Mouse (Mus musculus): ENCODE results near the gene Npy4r. TPM values are rescaled to one million over a fixed set of nuclear protein-coding genes. Genes with fewer than 3 reads are reported as not detected.
A peak's percentile ranks its signal among the peaks of the same experiment; 100 is the strongest.

Gene Npy4r
- polyA plus RNA-seq (2016; fragmentation: Nextera tagmentation; extraction: Ambion mirVana) = 0.19 and 0.22 TPM in 2 replicates

DNA sequence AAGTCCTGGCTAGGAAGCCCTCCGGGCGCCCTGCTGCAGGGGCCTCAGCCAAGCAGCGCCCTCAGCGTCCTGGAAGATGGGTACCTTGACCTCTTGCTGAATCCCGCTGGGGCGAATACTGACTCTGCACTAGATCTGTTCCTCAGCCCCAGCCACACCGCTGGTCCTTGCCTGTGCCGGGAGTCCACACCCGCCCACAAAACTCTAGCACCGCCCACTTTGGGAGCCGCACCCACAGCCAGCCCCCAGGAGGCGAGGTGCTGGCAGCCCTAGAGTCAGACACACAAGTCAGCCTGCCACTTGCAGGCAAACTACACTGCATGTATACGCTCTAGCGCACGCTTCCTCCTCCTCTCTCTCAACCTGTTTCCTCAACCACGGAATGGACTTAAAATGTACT, at the start of gene Npy4r:
Npy4r (minus strand) TSS at position 148 of the 400 bp plus-strand sequence.
- Histone ChIP-seq H3K36me3 (no peaks in the 10 kb centered on the region), H3K4me2 (peak within 1 kb of the TSS; percentile 55)
- peak; percentile 72 for ATAC-seq (ENCODE audit: insufficient number of reproducible peaks, low FRiP score)

DNA sequence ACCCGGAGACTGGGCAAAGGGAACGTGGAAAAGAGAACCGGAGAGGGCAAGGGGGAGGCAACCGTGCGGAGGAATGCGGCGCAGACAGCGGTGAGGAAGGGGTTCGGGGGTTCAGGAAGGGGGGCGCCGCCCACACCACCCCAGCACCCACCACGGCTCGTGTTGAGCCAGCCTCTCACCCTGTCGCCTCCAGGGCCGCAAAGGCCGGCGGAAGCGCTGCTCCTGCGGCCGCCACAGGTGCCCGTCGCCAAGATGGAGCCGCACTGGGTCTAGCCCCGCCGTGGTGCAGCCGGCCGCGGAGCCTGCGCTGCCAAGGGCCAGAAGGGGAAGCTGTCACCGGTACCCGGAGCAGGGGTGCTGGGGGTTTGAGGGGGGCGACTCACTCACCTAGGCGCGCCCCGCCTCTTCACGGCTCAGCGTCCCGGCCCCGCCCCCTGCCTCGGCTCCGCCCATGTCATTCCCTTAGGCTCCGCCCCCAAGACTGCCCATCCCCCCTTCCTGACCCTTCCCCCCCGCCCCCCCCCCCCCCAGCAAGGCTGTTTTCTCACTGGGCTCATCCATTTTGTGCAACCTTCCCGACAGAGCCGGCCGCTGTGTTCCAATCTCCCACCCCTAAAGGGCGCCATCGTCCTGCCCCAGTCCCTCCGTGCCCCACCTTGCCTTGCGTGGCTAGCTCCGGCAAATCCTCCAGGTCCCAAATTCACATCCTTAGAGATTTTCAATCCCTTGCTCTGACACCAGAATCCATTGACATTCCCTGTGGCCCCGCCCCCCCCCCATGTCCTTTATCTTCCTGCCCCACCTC, 49.1 kb upstream of the Npy4r start, which contains the start of gene Gprin2:
Gprin2 (minus strand) TSS at position 423 of the 805 bp plus-strand sequence.
- Histone ChIP-seq H3K4me3 (peak within 1 kb of the TSS; percentile 73), H3K36me3 (no peaks in the 10 kb centered on the region), H3K4me1 (replicated peaks) (0 out of 2 replicates have a peak, but pooled peaks cover 6% of the 10 kb centered on the region), H3K27me3 (replicated peaks) (peaks cover 43% of the 10 kb centered on the region), H3K27ac (ENCODE audit: poor library complexity, severe bottlenecking) (no peak within 1 kb of the TSS), H3K9ac (peak within 1 kb of the TSS; percentile 79), H3K4me2 (peak within 1 kb of the TSS; percentile 98), H3K9me3 (replicated peaks) (no peaks in the 10 kb centered on the region)
- WGBS = 4% methylated on average over 33 of the region's 52 CpGs
- ATAC-seq (ENCODE audit: insufficient number of reproducible peaks, low FRiP score) = 0 out of 2 replicates have a peak, but pooled peaks have one; percentile 43

More for the DNA sequence above, at the start of gene Npy4r:
- 14% methylated on average over 16 of the region's 16 CpGs for WGBS
- Histone ChIP-seq H3K27ac (ENCODE audit: poor library complexity, severe bottlenecking) (no peak within 1 kb of the TSS), H3K4me1 (replicated peaks) (peaks cover 16% of the 10 kb centered on the region), H3K27me3 (replicated peaks) (peaks cover 14% of the 10 kb centered on the region; the same call in 1 of the 2 replicates), H3K9ac (no peak within 1 kb of the TSS), H3K4me3 (0 out of 2 replicates have a peak within 1 kb of the TSS, but pooled peaks have one; percentile 4), H3K9me3 (replicated peaks) (no peaks in the 10 kb centered on the region)

DNA sequence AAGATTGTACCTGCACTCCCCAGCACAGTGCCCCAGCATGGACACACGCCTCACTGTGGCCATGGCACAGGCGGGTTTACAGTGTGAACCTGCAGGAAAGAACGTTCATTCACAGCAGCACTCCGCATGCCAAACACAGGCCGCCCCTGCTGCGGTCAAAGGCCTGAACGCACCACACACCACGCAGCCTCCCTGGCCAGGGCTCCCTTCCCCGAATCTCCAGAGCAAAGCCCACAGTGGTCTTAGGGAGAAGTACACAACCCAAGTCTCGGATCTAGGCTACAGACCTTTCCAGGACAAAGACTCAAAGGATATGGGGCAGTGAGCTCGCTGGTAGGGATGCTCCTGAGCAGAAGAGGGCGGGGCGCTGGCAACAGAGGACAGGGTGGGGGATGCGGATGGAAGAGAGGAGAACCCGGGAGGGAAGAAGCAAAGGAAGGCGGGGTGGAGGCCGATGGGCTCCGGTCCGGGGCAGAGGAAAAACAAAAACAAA, 48.5 kb upstream of the Npy4r start:
- 7% methylated on average over 19 of the region's 19 CpGs for WGBS
- H3K27ac ChIP-seq (ENCODE audit: poor library complexity, severe bottlenecking) = no peak overlapping the region
- H3K36me3 ChIP-seq = no peaks in the 10 kb centered on the region
- peak overlapping the region; percentile 79; the same call in 1 of the 2 replicates for H3K9ac ChIP-seq
- H3K4me2 ChIP-seq = peak overlapping the region; percentile 98
- peak overlapping the region; percentile 73 for H3K4me3 ChIP-seq
- H3K9me3 ChIP-seq (replicated peaks) = no peaks in the 10 kb centered on the region
- H3K27me3 ChIP-seq (replicated peaks) = peaks cover 43% of the 10 kb centered on the region
- peaks cover 11% of the 10 kb centered on the region for H3K4me1 ChIP-seq (replicated peaks)
- ATAC-seq (ENCODE audit: insufficient number of reproducible peaks, low FRiP score) = no peak

DNA sequence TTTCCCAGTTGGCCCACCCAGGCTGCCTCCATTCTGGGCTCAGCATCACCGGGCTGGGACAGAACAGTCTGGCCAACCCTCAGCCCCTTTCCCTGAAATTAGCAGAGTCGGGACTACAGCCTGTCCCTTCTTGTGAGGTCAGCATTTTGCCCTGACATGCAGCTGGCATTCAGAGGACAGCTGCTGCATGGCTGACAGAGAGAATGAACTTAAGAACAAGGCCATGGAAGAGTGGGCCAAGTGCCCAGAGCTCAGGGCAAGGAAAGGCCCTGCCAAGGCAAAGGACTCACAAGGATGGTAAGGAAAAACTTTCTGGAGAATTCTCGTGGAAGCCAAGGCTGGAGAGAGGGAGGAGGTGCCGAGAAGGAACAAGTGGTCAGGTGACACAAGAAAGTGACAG, 44.4 kb upstream of the Npy4r start:
- no peak overlapping the region for H3K27ac ChIP-seq (ENCODE audit: poor library complexity, severe bottlenecking)
- H3K27me3 ChIP-seq (replicated peaks) = peaks cover 32% of the 10 kb centered on the region
- H3K36me3 ChIP-seq = no peaks in the 10 kb centered on the region
- no peak overlapping the region for H3K4me2 ChIP-seq
- no peak for ATAC-seq (ENCODE audit: insufficient number of reproducible peaks, low FRiP score)
- H3K4me1 ChIP-seq (replicated peaks) = peaks cover 19% of the 10 kb centered on the region
- no peak overlapping the region for H3K9ac ChIP-seq
- WGBS = 46% methylated on average over 4 of the region's 4 CpGs
- H3K4me3 ChIP-seq = no peak overlapping the region
- H3K9me3 ChIP-seq (replicated peaks) = no peaks in the 10 kb centered on the region

DNA sequence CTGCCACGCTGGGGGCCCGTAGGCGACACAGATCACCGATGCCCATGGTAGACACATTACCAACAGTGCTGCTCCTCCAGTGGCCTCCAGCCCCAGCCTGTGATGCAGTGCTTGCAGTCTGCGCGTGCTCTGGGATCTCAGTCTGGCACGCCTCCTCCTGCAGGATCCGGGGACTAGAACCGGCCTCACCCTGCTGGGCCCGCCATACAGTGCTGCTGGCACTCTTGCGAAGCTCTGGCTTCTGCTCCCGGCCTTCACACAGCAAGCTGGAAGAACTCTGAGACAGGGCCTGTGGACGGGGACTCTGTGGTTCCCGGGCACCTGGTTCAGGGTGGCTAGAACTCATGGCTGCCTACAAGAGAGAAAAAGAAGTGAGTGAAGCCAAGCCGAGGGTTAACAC, 43.2 kb upstream of the Npy4r start:
- 88% methylated on average over 15 of the region's 15 CpGs for WGBS
- no peak overlapping the region for H3K4me3 ChIP-seq
- H3K9ac ChIP-seq = no peak overlapping the region
- no peaks in the 10 kb centered on the region for H3K36me3 ChIP-seq
- H3K27me3 ChIP-seq (replicated peaks) = peaks cover 31% of the 10 kb centered on the region
- ATAC-seq (ENCODE audit: insufficient number of reproducible peaks, low FRiP score) = no peak
- peaks cover 14% of the 10 kb centered on the region for H3K4me1 ChIP-seq (replicated peaks)
- no peak overlapping the region for H3K4me2 ChIP-seq
- no peaks in the 10 kb centered on the region for H3K9me3 ChIP-seq (replicated peaks)
- no peak overlapping the region for H3K27ac ChIP-seq (ENCODE audit: poor library complexity, severe bottlenecking)

DNA sequence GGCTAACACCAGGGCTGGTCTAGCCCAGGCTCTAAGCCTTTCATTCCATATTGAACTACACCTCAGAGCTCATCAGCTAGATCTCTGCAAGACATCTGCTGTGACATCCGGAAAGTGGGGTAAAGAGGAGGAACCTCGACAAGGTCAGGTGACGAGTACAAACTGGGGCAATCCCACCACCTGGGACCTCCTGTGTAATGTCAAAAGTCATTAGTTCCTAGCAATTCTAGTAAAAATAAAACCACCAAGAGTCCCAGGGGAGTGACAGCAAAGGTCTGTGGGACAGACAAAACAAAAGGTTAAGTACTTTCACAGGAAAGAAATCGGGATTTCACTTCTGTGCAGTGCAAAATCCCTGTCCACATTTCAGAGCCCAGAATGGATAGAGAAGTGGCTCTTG, 41.6 kb upstream of the Npy4r start:
- Histone ChIP-seq H3K9me3 (replicated peaks) (no peaks in the 10 kb centered on the region), H3K36me3 (no peaks in the 10 kb centered on the region), H3K4me2 (no peak overlapping the region), H3K27me3 (replicated peaks) (peaks cover 21% of the 10 kb centered on the region; the same call in 1 of the 2 replicates), H3K9ac (no peak overlapping the region), H3K4me3 (no peak overlapping the region), H3K27ac (ENCODE audit: poor library complexity, severe bottlenecking) (no peak overlapping the region), H3K4me1 (replicated peaks) (peaks cover 13% of the 10 kb centered on the region)
- WGBS = 81% methylated on average over 4 of the region's 4 CpGs
- no peak for ATAC-seq (ENCODE audit: insufficient number of reproducible peaks, low FRiP score)

DNA sequence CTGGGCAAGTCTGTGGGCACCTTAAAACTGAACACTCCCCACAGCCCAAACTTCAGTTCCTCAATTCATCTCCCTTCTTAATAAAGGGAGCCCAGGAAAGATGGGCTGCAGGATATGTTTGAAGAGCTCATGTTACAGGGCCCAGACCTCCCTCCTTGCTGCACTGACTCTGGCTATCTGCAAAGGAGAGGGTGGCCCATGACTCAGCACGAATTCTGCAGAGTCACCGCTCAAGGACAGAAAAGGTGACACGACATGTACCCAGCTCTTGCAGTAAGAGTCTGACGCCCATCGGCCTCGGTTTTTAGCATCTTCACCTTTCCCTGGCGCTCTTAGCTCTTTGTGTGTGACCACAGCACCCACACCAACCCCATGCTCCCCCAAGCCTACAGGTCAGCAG, 38.1 kb upstream of the Npy4r start:
- Histone ChIP-seq H3K27me3 (replicated peaks) (peaks cover 6% of the 10 kb centered on the region; the same call in 1 of the 2 replicates), H3K27ac (ENCODE audit: poor library complexity, severe bottlenecking) (no peak overlapping the region), H3K9ac (no peak overlapping the region), H3K4me2 (no peak overlapping the region), H3K36me3 (no peaks in the 10 kb centered on the region), H3K4me1 (replicated peaks) (peaks cover 8% of the 10 kb centered on the region), H3K9me3 (replicated peaks) (no peaks in the 10 kb centered on the region), H3K4me3 (no peak overlapping the region)
- peak; percentile 88 for ATAC-seq (ENCODE audit: insufficient number of reproducible peaks, low FRiP score)
- WGBS = 54% methylated on average over 7 of the region's 7 CpGs

DNA sequence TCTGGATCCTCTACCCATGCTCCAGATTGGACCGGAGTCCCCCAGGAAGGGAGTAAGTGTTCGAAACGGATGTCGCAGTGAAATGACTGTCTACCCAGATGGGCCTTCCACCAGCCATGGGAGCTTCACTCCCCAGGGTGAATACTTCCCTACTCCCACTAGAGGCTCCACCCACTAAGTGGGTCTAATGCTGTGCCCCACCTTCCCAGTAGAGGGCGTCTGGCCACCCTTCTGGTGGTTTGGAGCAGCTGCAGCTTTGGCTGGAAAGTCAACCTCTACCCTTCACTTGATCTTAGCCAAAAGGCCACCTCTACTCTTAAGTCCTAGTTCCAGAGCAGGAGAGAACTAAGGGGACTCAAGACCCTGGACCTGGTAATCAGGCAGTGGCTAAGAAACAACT, 36.3 kb upstream of the Npy4r start:
- no peak overlapping the region for H3K4me2 ChIP-seq
- no peaks in the 10 kb centered on the region for H3K9me3 ChIP-seq (replicated peaks)
- peak; percentile 49; the same call in 1 of the 2 replicates for ATAC-seq (ENCODE audit: insufficient number of reproducible peaks, low FRiP score)
- WGBS = 65% methylated on average over 5 of the region's 5 CpGs
- H3K36me3 ChIP-seq = no peaks in the 10 kb centered on the region
- no peak overlapping the region for H3K9ac ChIP-seq
- H3K4me3 ChIP-seq = no peak overlapping the region
- H3K4me1 ChIP-seq (replicated peaks) = peaks cover 8% of the 10 kb centered on the region
- no peak overlapping the region for H3K27ac ChIP-seq (ENCODE audit: poor library complexity, severe bottlenecking)
- 0 out of 2 replicates have a peak, but pooled peaks cover 4% of the 10 kb centered on the region for H3K27me3 ChIP-seq (replicated peaks)

DNA sequence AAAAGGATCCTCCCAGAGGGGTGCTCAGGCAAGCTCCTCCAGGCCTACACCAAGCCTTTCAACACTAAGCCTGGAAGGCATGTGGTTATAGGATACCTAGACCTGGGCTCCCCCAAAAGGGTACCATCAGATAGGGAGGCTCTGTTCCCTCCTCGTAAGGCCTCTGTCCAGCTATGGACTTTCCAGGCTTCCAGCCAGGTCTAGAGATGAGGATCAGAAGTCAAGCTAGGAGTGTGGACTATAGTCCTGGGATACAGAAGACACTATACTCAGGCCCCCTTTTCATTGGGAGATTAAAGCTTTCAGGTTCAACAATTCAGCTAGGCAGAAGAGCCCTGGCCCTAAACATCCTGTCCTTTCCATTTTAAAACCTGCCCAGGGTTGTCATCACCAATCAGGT, 30.8 kb upstream of the Npy4r start:
- Histone ChIP-seq H3K4me3 (no peak overlapping the region), H3K9ac (no peak overlapping the region), H3K4me2 (no peak overlapping the region), H3K9me3 (replicated peaks) (peaks cover 6% of the 10 kb centered on the region; the same call in 1 of the 2 replicates), H3K36me3 (no peaks in the 10 kb centered on the region), H3K27ac (ENCODE audit: poor library complexity, severe bottlenecking) (no peak overlapping the region), H3K4me1 (replicated peaks) (no peaks in the 10 kb centered on the region), H3K27me3 (replicated peaks) (no peaks in the 10 kb centered on the region)
- 67% methylated on average over 1 of the region's 1 CpGs for WGBS
- no peak for ATAC-seq (ENCODE audit: insufficient number of reproducible peaks, low FRiP score)

DNA sequence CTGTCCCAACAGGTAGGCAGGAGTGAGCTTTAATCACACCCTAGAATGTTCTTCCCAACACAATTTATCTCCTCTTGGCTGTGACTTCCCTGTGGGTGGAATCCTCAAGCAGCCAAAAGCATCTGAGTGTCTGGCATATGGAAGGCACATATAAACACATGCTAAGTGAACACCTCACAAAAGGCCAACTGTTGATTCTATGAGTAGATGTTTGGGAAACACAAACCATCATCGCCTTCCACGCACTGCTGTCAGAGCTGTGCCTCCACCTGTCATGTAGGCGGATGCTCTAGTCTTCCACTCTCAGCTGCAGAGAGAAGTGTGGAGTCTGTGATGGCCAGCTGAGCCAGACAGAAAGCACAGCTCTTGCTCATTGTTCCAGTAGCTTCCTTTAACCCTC, 27.1 kb upstream of the Npy4r start:
- Histone ChIP-seq H3K4me1 (replicated peaks) (0 out of 2 replicates have a peak, but pooled peaks cover 1% of the 10 kb centered on the region), H3K36me3 (no peaks in the 10 kb centered on the region), H3K9ac (no peak overlapping the region), H3K9me3 (replicated peaks) (peaks cover 6% of the 10 kb centered on the region; the same call in 1 of the 2 replicates), H3K27ac (ENCODE audit: poor library complexity, severe bottlenecking) (no peak overlapping the region), H3K4me3 (no peak overlapping the region), H3K4me2 (no peak overlapping the region), H3K27me3 (replicated peaks) (no peaks in the 10 kb centered on the region)
- 81% methylated on average over 3 of the region's 3 CpGs for WGBS
- no peak for ATAC-seq (ENCODE audit: insufficient number of reproducible peaks, low FRiP score)

DNA sequence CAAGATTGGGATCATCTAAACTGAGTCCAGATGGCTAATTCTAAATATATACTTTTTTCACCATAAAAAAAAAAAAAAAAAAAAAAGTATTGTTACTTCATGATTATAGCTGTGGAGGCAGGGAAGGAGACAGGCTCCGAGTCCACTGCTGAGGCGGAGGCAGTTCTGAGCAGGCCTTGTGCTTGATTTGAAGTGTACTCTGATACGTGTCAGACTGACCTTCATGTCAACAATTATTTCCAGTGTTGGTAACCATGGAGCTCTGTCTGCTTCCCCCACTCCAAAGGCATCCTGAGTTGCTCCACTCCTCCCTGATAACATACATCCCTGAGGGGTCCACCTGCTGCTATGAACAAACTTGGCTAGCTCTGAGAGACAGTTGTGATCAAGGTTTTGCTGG, 18.8 kb upstream of the Npy4r start:
- WGBS = 58% methylated on average over 3 of the region's 3 CpGs
- Histone ChIP-seq H3K4me2 (no peak overlapping the region), H3K27ac (ENCODE audit: poor library complexity, severe bottlenecking) (no peak overlapping the region), H3K9ac (no peak overlapping the region), H3K36me3 (no peaks in the 10 kb centered on the region), H3K9me3 (replicated peaks) (no peaks in the 10 kb centered on the region), H3K4me1 (replicated peaks) (peaks cover 16% of the 10 kb centered on the region; the same call in 1 of the 2 replicates), H3K4me3 (no peak overlapping the region), H3K27me3 (replicated peaks) (no peaks in the 10 kb centered on the region)
- ATAC-seq (ENCODE audit: insufficient number of reproducible peaks, low FRiP score) = no peak

Measured in heart, embryonic 12.5 days (tissue).